Mouse (Mus musculus) megakaryocyte, embryonic 14.5 days (primary cell): ENCODE results near the gene Ikzf2.

Experiments used
- FLI1 ChIP-seq: IDR thresholded peaks from 2 replicates; pipeline ENCODE4 v1.6.1; 2012; ENCODE audit warnings: low read length, inconsistent platforms, mixed read lengths
- GATA1 ChIP-seq: IDR thresholded peaks from 3 replicates; pipeline ENCODE4 v1.6.1; 2012; ENCODE audit warnings: mixed read lengths, low read length, inconsistent platforms, borderline replicate concordance

DNA sequence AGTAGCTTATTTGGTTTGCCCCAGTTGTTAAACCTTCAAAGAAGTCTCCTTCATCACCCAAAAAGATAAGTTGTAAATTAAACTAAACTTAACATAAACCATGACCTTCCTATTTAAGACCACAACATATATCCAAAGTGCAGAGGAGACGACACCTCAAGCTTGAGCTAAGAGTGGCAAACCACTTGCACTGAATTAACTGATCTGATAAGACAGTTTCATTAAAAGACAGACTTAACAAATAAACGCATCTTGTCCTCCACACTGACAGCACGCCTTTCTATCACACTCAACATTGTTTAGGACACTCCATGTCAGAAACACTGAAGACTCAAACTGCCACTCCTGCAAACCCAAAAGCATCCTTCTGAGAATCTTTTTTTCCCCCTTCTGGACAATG, 4.8 kb downstream of the Ikzf2 start:
- TF ChIP-seq GATA1: no peak
- TF ChIP-seq FLI1: no peak
